Mouse (Mus musculus): Measurements from ENCODE around the gene Hsdl1.

- no peak for TF ChIP-seq CTCF (conservative IDR thresholded peaks at IDR 0.05; ENCODE audit: low read length)
- TF ChIP-seq POU5F1 (IDR thresholded peaks at IDR 0.05; ENCODE audit: borderline replicate concordance, low read length) = no peak
- TF ChIP-seq NANOG (IDR thresholded peaks at IDR 0.05; ENCODE audit: borderline replicate concordance, low read length) = no peak
Observed at GRCm38 (mm10) chr8:119588321-119588720, 13.3 kb upstream of the Hsdl1 start.

Measured in E14TG2a.4 (cell line).